Mouse (Mus musculus): ENCODE measurements around the gene Chrna9. TPM values are rescaled to one million over a fixed set of nuclear protein-coding genes. Genes with fewer than 3 reads are reported as not detected.
"Not testable (repeated sequence)": the region's sequence is repeated elsewhere in the genome, so short reads cannot be mapped to it uniquely, and the experiment has no call there.

Gene Chrna9
- total RNA-seq, 2 experiments from 2014 or later, result not detected

- ATAC-seq (replicated peaks; ENCODE audit: poor library complexity), result peak; percentile 72
Observed at GRCm38 (mm10) chr5:65955343-65956143, 20.8 kb downstream of the Chrna9 start.

DNA sequence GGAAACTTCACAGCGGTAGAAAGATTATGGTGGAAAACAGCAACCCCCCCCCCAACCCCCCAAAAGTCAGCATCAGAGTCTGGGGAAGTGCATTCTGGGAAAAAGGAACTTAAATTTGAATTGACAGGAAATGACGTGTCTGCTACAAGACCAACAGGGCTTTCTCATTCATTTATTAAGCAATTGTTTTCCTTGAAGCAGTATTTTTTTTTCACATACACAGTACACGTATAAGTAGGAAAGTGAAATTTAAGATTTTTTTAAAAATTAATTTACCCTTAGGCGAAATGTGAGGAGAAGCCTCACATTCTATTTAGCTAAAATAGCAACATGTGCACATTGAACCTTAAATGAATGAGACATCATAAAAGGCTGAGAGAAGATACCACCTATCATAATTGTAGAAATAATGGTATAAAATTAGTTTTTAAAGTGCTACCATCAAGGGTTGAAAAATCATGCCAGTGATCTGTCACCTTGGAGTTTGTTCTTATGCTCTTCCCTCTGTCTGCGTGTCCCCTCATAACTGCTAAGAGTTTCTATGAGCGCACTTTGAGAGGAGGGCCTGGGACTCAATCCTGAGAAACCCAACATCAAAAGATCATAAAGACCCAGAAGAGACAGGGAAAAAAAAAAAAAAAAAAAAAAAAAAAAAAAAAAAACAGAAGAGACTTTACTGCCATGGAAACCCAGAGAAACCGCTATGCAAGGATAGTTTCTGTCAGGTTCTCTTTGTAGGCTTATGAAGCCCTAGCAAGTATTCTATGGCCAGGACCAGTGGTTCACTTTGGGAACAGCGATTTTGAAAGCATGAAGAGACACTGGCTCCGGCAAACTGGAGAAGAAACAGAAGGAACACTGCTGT, 21.7 kb downstream of the Chrna9 start:
- no peak; the same call in 1 of the 2 replicates for ATAC-seq (replicated peaks; ENCODE audit: poor library complexity)

- peak; percentile 33; the same call in 1 of the 2 replicates for ATAC-seq (replicated peaks; ENCODE audit: poor library complexity)
Observed at GRCm38 (mm10) chr5:65958597-65958996, 23.9 kb downstream of the Chrna9 start.

GRCm38 (mm10) chr5:65959893-65960596, 25.3 kb downstream of the Chrna9 start:
- ATAC-seq (replicated peaks; ENCODE audit: poor library complexity), result peak; percentile 67

GRCm38 (mm10) chr5:65960597-65960950, 25.9 kb downstream of the Chrna9 start:
- ATAC-seq (replicated peaks; ENCODE audit: poor library complexity), result no peak

DNA sequence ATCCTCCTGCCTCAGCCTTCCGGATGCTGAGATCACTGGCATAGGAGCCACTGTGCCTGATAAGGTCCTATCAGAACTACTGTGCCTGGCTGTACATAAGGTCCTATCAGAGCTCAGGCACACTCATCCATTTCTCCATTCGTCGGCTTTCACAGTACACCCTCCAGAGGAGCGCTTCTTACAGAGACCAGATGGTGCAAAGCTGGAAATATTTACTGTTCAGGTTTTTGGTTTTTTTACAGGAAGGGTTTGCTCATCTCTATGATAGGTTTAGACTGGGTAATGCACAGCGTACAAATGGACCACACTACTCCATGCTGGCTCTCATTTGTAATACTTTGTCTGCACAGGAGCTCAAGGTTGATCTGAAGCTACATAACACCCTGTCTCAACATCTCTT, 28.6 kb downstream of the Chrna9 start:
- ATAC-seq (replicated peaks; ENCODE audit: poor library complexity), result no peak

DNA sequence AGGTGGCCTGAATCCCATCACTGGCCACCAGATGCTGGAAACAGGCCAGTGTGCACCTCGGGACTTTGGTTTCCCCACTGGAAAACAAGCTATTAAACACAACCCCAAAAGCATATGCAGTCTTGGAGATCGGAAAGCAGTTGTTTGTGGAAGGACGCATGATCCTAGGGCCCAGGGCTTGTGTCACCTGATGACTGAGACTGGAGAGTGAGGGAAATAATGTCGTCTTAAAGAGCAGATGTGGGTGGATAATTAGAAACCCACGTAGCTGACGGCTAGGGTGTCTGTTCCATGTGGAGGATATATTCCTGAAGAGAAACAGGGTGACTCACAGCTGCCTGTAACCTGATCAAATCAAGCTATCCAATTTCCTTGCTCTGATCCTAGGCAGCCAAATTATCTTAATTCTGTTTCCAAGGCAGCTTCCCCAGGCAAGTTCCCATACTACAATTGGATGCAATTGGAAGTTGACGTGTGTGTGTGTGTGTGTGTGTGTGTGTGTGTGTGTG, 31.1 kb downstream of the Chrna9 start:
- no peak for ATAC-seq (replicated peaks; ENCODE audit: poor library complexity)

- ATAC-seq (replicated peaks; ENCODE audit: poor library complexity), result no peak
Observed at GRCm38 (mm10) chr5:65967091-65967490, 32.4 kb downstream of the Chrna9 start.

DNA sequence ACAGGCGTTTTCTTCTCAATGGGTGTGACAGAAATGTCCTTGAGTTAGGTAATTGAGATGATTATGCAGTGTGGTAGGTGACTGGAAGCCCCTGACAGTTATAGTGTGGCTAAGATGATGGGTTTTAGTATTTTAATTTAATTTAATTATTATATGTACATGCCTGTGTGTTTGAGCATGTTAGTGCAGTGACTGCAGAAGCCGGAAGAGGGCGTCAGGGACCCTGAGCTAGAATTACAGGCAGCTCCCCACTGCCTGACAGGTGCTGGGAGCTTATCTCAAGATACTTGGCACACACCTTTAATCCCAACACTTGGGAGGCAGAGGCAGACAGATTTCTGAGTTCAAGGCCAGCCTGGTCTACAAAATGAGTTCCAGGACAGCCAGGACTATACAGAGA, 33.3 kb downstream of the Chrna9 start:
- ATAC-seq (replicated peaks; ENCODE audit: poor library complexity), result no peak

- ATAC-seq (replicated peaks; ENCODE audit: poor library complexity), result no peak
Observed at GRCm38 (mm10) chr5:65973189-65973588, 38.5 kb downstream of the Chrna9 start.

DNA sequence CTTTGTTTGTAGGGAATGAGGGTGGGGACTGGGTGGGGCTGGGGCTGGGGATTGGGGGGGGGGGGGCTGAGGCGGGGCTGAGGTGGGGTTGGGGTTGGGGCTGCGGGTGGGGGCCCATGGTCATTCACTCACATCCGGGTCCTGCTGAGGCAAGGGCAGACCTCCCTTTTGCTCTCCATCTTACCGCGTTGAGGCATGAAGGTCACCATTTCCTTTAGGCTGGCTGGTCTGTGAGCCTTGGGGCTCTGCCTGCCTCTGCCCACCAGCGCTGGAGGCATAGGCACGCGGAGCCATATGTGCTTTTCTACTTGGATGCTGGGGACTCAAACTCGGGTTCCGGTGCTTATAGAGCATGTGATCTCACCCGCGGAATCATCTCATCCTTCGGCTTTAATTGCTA, 41.0 kb downstream of the Chrna9 start:
- ATAC-seq (replicated peaks; ENCODE audit: poor library complexity), result no peak

GRCm38 (mm10) chr5:65986426-65986825, 51.7 kb downstream of the Chrna9 start:
- ATAC-seq (replicated peaks; ENCODE audit: poor library complexity), result no peak

DNA sequence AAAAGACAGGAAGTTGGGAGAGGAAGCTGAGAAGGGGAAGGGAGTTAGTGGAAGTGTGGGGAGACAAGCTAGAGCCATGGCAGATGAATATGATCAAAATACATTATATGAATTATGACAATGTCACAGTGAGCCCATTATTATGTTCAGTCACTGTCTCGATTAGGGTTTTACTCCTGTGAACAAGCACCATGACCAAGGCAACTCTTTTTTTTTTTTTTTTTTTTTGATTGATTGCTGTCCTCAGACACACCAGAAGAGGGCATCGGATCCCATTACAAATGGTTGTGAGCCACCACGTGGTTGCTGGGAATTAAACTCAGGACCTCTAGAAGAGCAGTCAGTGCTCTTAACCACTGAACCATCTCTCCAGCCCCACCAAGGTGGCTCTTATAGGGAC, 52.3 kb downstream of the Chrna9 start:
- ATAC-seq (replicated peaks; ENCODE audit: poor library complexity), result not testable (repeated sequence)

GRCm38 (mm10) chr5:65991191-65991590, 56.5 kb downstream of the Chrna9 start:
- ATAC-seq (replicated peaks; ENCODE audit: poor library complexity), result peak; percentile 72

GRCm38 (mm10) chr5:65994643-65995042, 59.9 kb downstream of the Chrna9 start:
- no peak for ATAC-seq (replicated peaks; ENCODE audit: poor library complexity)

GRCm38 (mm10) chr5:65997813-65998212, 63.1 kb downstream of the Chrna9 start:
- no peak for ATAC-seq (replicated peaks; ENCODE audit: poor library complexity)

DNA sequence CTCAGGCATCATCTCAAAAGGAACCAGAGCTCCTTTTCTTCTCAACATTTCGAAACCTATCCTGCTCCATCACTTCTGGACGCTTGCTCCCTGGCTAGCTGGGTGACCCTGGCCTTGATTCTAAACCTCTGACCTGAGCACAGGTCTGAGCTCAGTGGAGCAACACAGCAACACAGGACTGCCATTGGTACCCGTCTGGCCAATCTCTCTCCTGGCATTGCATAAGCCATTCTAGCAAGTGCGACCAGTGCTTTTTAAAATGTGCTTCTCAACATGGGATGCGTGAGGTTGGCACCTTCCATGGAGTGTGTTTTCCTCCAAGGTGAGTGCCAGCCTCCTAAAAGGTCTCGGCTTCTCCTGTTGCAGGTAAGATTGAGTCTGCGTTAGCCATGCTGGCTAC, 64.4 kb downstream of the Chrna9 start:
- ATAC-seq (replicated peaks; ENCODE audit: poor library complexity), result no peak

- no peak for ATAC-seq (replicated peaks; ENCODE audit: poor library complexity)
Observed at GRCm38 (mm10) chr5:66000074-66000473, 65.4 kb downstream of the Chrna9 start.

GRCm38 (mm10) chr5:66000567-66001125, 65.9 kb downstream of the Chrna9 start:
- peak; percentile 24; the same call in 1 of the 2 replicates for ATAC-seq (replicated peaks; ENCODE audit: poor library complexity)

- ATAC-seq (replicated peaks; ENCODE audit: poor library complexity), result no peak
Observed at GRCm38 (mm10) chr5:66001232-66001631, 66.5 kb downstream of the Chrna9 start.
